Mouse (Mus musculus): ENCODE measurements at regions not wholly inside any gene's neighbourhood (a gene's known extent, or its start where the extent isn't known, plus 50 kb on each side); places are given as distances from the start of the nearest gene placed in this dataset.

- no peak for TF ChIP-seq CTCF (IDR thresholded peaks at IDR 0.05; ENCODE audit: borderline replicate concordance, control insufficient read depth, extremely low read depth, insufficient read depth, low read length, poor library complexity)
- TF ChIP-seq POLR2A (IDR thresholded peaks at IDR 0.05; ENCODE audit: control insufficient read depth, extremely low read depth, insufficient read depth, low read length, poor library complexity) = no peak
Observed at GRCm38 (mm10) chr9:88091781-88092527, 235.0 kb upstream of the Nt5e start.

Data from thymus, adult 2 months (tissue).